Mouse (Mus musculus) ovary, adult 10 weeks (tissue): ENCODE data around the gene Fam217b. TPM values are rescaled to one million over a fixed set of nuclear protein-coding genes. Genes with fewer than 3 reads are reported as not detected.

Experiments used
- polyA plus RNA-seq: library from polyadenylated mRNA; stranded (reverse); fragments of 350-450 nt; fragmentation: Illumina TruSeq; extraction: RNeasy Lipid Tissue Mini Kit (QIAGEN cat#74804); gene quantifications from one replicate; pipeline ENCODE4 v1.2.3, GENCODE M21; 2014

Gene Fam217b
- polyA plus RNA-seq, result 5.3 TPM

DNA sequence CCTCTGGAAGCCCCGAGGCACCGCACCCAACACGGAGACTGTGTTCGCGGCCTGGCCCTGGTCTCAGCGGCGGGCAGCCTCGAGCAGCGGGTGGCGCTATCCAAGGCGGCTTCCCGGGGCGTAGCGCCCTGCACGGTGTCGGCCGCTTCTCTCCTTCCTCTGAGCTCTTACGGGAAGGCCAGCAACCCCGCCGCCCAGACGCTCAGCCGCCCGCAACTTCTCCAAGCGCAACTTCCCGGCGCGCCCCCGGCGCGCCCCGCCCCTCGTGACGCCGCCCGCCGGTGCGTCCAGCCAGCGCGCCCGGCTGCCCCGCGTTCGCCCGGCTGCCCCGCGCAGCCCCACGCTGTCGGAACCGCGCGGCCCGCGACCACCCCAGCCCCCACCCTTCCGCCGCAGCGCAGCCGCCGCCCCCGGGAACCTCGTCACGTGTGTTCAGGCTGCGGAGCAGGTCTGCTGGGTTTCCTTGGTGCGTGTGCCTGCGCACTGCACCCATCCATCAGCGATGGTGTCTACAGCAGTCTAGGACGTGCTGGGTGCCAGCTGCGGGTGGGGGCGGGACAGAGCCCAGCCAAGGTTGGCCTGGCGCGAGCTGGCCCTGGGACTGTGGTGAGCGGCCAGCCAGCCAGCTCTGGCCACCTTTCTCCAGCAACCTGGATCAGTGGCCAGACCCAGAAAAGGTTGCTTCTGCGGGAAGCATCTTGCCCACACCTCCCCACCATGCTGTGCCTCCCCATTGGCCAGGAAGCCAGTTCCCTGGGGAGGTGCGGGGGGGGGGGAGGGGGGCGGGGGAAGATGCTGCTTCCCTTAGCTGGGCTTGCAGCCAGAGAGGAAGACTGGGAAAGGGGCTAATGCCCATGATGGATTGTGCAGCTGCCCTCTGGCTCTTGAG, at the start of gene Fam217b, which contains the start of gene Ppp1r3d:
Gene Fam217b (plus strand): TSS at position 264 of the 889 bp plus-strand sequence.
Gene Ppp1r3d (minus strand): TSS at position 212 of the 889 bp plus-strand sequence.

DNA sequence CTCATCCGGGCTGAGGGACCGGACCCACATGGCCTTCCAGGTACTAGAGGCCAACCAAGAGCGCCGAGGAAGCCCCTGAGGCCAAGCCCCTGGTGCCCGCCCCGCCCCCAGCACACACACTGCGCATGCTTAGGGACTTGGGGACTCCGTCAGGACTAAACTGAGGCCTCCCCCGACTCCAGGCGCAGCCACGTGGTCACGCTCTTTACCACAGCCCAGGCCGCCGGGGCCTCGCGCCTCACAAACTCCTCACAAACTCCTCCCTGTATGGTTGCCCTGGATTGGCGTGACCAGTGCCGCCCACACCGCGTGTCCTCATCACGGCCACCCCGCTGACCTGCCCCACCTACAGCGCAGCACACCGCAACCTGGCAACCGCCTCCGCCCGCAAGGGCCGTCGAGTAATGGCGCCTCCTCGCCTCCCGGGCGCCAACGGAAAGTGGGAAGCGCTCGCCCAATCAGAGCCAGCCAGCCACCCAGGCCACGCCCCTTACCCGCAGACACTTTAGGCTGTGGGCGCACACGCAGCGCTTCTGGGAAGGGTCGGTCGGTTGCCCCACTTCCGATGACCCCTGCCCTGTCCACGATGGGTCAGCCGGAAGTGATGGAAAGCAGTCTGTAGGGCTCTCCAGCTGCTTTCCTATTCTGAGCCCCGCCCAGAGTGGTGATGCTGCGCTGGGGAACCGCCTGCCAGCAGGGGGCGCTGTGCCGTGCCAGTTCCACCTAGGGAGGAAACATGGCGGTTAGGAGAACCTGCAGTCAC, 7.1 kb upstream of the Fam217b start, which contains the start of gene Sycp2:
Gene Sycp2 (minus strand): TSS at position 633 of the 763 bp plus-strand sequence.

DNA sequence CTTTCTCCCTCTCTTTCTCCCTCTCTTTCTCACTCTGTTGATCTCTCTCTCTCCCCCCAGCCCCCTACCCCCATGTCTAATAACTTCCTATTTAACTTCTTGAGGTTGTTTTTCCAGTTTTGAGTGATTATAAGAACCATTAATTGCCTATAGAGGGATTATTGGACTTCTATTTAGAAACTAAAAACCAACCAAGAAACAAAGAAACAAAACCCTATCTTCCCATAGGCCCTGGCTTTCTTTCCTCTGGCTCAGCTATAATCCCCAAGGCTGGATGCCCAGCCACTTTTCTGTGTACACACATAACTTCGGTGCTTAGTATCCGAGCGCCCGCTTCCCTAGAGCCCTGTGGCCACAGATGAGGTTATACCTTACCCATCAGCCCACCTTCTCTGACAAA, 15.9 kb downstream of the Fam217b start, which contains the start of gene Cdh26:
Gene Cdh26 (plus strand): TSS at position 301 of the 400 bp plus-strand sequence.

Other genes starting within 250 kb of the Fam217b start
- gene Sycp2, start 6.8 kb upstream of the Fam217b start, polyA plus RNA-seq, result 2.5 TPM
- gene Ppp1r3d, start 52 bp upstream of the Fam217b start, polyA plus RNA-seq, result 3.4 TPM
- not detected for gene Cdh26, start 16.0 kb downstream of the Fam217b start, polyA plus RNA-seq